Mouse (Mus musculus): Measurements from ENCODE around the gene Scaf11.

DNA sequence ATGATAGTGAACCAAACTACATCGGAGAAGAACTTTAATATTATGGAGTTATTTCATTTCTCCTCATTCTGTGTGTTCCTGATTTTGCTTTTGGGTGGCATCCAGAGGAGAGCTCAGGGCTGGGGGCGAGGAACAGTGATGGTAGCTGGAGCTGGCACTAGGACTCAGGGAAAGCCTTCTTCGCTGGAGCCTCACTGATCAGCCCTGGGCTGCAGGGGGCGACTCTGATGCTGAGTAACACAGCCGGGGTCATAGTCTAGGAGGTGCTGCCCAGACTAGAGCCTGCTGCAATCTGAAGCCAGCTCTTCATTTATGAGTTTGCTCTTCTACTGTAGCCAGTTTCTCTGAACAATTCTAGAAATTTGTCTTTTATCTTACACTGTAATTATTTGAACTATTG, 87.5 kb downstream of the Scaf11 start:
- TF ChIP-seq CTCF (IDR thresholded peaks at IDR 0.05; ENCODE audit: low read depth) (peak; percentile 38), EP300 (IDR thresholded peaks at IDR 0.05; ENCODE audit: low read depth) (no peak)

Measured in liver, postnatal 0 days (tissue).